Mouse (Mus musculus): ENCODE data around the gene Olfr262.
"Not testable (repeated sequence)": the region's sequence is repeated elsewhere in the genome, so short reads cannot be mapped to it uniquely, and the experiment has no call there.

Gene Olfr262

DNA sequence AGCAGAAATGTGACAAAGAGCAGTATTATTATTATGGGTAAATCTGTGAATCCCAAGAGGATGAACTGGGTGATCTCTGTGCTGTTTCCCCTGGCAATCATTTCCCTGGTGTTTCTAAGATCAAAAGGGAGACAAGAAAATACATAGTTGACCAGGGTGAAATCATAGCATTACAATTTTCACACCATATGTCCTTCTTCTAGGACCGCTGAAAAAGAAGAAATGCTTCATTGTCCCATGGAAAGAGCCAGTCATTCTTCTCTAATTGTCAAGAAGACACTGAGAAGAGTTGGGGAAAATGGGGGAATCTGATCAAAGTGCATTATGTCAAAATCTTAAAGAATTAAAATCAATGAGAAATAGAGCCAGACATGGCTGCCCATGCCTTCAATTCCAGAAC, at the start of gene Olfr262:
Gene Olfr262 (minus strand): TSS at position 101 of the 400 bp plus-strand sequence.
- DNase-seq (ENCODE audit: low spot score): no peak

DNA sequence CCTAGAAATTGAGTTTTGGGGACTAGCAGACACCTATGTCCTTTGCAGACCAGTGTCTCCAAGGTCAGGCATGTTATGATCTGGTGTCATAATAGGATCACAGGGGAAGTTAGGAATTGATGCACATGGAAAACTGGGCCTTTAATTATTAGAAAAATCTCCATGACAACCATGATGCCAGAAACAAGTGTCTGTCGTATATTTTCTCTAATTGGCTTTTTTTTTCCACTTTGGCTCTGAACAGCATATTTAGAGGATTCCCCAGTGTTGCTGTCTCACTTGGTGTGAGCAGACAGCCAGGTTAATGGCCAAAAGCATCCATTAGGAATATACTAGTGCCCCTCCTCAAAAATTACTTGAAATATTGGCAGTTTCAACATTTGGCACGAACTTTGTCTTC, 38.1 kb upstream of the Olfr262 start, which contains the start of gene Olfr1434:
Gene Olfr1434 (plus strand): TSS at position 301 of the 400 bp plus-strand sequence.
- DNase-seq (ENCODE audit: low spot score): no peak

DNA sequence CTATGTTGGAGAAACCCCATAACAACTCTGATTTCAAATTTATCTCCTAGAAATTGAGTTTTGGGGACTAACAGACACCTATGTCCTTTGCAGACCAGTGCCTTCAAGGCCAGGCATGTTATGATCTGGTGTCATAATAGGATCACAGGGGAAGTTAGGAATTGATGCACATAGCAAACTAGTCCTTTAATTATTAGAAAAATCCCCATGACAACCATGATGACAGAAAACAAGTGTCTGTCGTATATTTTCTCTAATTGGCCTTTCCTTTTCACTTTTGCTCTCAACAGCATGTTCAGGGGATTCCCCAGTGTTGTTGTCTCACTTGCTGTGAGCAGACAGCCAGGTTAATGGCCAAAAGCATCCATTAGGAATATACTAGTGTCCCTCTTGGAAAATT, 19.3 kb upstream of the Olfr262 start, which contains the start of gene Olfr235:
Gene Olfr235 (plus strand): TSS at position 301 of the 400 bp plus-strand sequence.
- DNase-seq (ENCODE audit: low spot score): no peak

DNA sequence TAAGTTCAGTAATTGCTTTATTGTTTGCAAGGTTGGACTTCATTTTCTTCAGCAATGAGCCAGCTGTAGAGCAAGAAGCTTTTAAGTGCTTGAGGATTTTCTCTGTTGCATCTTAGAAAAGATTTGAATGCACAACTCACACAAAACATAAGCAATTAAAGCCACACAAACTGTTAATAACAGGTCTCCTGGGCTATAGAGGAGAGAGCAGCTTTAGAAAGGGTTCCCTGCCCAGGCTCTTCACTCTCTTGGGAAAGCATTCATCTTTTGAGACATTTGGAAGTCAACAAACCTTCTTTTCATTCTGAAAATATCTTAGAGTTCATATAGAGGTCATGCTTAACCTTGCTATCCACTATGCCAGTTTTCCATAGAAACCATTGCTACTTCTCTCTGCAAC, 9.0 kb downstream of the Olfr262 start, which contains the start of gene Olfr1432:
Gene Olfr1432 (minus strand): TSS at position 101 of the 400 bp plus-strand sequence.
- DNase-seq (ENCODE audit: low spot score): not testable (repeated sequence)

DNA sequence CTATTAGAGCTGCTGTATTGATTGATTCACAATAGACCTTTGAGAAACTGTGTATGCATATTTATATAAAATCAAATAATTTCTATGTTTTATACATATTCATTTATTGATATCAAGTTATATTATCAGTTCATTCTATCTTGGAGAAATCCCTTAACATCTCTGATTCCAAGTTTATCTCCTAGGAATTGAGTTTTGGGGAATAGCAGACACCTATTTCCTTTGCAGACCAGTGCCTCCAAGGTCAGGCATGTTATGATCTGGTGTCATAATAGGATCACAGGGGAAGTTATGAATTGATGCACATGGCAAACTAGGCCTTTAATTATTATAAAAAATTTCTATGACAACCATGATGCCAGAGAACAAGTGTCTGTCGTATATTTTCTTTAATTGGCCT, 41.1 kb downstream of the Olfr262 start, which contains the start of gene Olfr1431:
Gene Olfr1431 (plus strand): TSS at position 301 of the 400 bp plus-strand sequence.
- no peak for DNase-seq (ENCODE audit: low spot score)

DNA sequence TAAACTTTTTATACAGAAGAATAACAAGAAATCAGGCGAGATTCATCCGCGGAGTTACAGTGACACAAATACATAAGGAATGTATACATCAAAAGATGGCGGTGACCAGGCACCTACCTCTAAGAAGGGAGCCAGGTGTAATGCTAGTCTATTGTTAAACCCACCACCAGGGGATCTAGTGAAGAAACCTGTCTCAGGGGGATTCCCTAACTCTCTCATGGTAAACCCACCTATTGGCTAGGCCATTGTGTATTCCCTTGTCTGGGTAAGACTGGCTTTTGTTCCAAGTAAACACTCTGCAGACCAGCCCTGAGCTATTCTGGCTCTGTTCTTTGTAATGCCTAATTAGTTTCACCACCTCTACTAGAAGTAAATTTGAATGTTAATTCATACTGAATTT, 42.4 kb downstream of the Olfr262 start:
- not testable (repeated sequence) for DNase-seq (ENCODE audit: low spot score)
